Mouse (Mus musculus) cerebellum, adult 2 months (tissue): Measurements from ENCODE around the gene Kirrel.

Experiments
- CTCF ChIP-seq: fragments of 200-500 bp; IDR thresholded peaks from 2 replicates; pipeline ENCODE4 v1.5.1; 2011; ENCODE audit warnings: low read depth, mild to moderate bottlenecking, control low read depth, low read length, moderate library complexity, borderline replicate concordance; ENCODE audit not compliant: insufficient read depth
- POLR2A ChIP-seq: fragments of 200-500 bp; IDR thresholded peaks from 2 replicates; pipeline ENCODE4 v1.6.1; 2011; ENCODE audit warnings: low read length, control low read depth, borderline replicate concordance; ENCODE audit not compliant: insufficient read depth

- no peak for TF ChIP-seq CTCF
- no peak for TF ChIP-seq POLR2A
Measured at GRCm38 (mm10) chr3:87154398-87155287, 19.9 kb downstream of the Kirrel start.
